Mouse (Mus musculus): ENCODE results near the gene L1td1.

GRCm38 (mm10) chr4:98754456-98754855, 27.9 kb downstream of the L1td1 start:
- no peak for TF ChIP-seq CTCF (IDR thresholded peaks at IDR 0.05; ENCODE audit: low read depth, low read length)
- TF ChIP-seq TAL1 (conservative IDR thresholded peaks at IDR 0.05; ENCODE audit: low read depth, low read length): no peak
